Mouse (Mus musculus): ENCODE results near the gene Pdzrn4.

GRCm38 (mm10) chr15:92629172-92629571 is 232.5 kb downstream of the Pdzrn4 start:
- TF ChIP-seq HCFC1 (IDR thresholded peaks at IDR 0.05; ENCODE audit: borderline replicate concordance, insufficient read depth, low read length) (no peak), ZNF384 (IDR thresholded peaks at IDR 0.05; ENCODE audit: low read depth, low read length) (no peak), ZC3H11A (IDR thresholded peaks at IDR 0.05; ENCODE audit: borderline replicate concordance, low read depth, low read length) (no peak)

Measured in ES-E14 (cell line).